Mouse (Mus musculus) heart, embryonic 16.5 days (tissue): ENCODE results near the gene Nr1d1. TPM values are rescaled to one million over a fixed set of nuclear protein-coding genes. Genes with fewer than 3 reads are reported as not detected.

Experiments
- ATAC-seq: fragments of 200-750 bp; cut with Nextera tagmentation; replicated peaks from 2 replicates; pipeline ENCODE4 v1.8.0; 2017; ENCODE audit warnings: moderate number of reproducible peaks; ENCODE audit not compliant: insufficient read depth, low FRiP score; ENCODE audit errors: extremely low read depth
- H3K27ac ChIP-seq: fragments of 300-500 bp; sonication (generic); 2 replicates; pipeline ENCODE4 v1.5.1; 2014; ENCODE audit warnings: mild to moderate bottlenecking, low read length, control low read depth, moderate library complexity
- H3K27me3 ChIP-seq: fragments of 300-500 bp; sonication (generic); 2 replicates; pipeline ENCODE4 v1.6.1; 2014; ENCODE audit warnings: low read length, mixed read lengths; ENCODE audit not compliant: control insufficient read depth, insufficient read depth
- H3K36me3 ChIP-seq: fragments of 300-500 bp; sonication (generic); 2 replicates; pipeline ENCODE4 v1.6.1; 2014; ENCODE audit not compliant: control insufficient read depth, insufficient read depth
- H3K4me1 ChIP-seq: fragments of 300-500 bp; sonication (generic); 2 replicates; pipeline ENCODE4 v1.6.1; 2014; ENCODE audit warnings: low read length, mixed read lengths; ENCODE audit not compliant: control insufficient read depth, insufficient read depth
- H3K4me2 ChIP-seq: fragments of 300-500 bp; sonication (generic); 2 replicates; pipeline ENCODE4 v1.6.1; 2014; ENCODE audit warnings: low read depth, mild to moderate bottlenecking, control low read depth, low read length
- H3K4me3 ChIP-seq: fragments of 300-500 bp; sonication (generic); 2 replicates; pipeline ENCODE4 v1.5.1; 2014; ENCODE audit warnings: mild to moderate bottlenecking, control low read depth, low read length
- H3K9ac ChIP-seq: fragments of 300-500 bp; sonication (generic); 2 replicates; pipeline ENCODE4 v1.6.1; 2014; ENCODE audit warnings: low read length, control low read depth
- H3K9me3 ChIP-seq: fragments of 300-500 bp; sonication (generic); replicated peaks from 2 replicates; pipeline ENCODE4 v1.6.1; 2016; ENCODE audit warnings: low read length; ENCODE audit not compliant: control insufficient read depth
- WGBS: fragments of 180-500 bp; shearing (Covaris S2); extraction: QIAGEN DNeasy Blood & Tissue Kit; methylation state at CpG from one replicate; pipeline ENCODE4 v1.1.7; 2014; 5-methylcytosine and 5-hydroxymethylcytosine counted together
- polyA plus RNA-seq: library from polyadenylated mRNA; unstranded; fragments of >200 nt; fragmentation: Nextera tagmentation; extraction: Ambion mirVana; gene quantifications from 2 replicates; pipeline ENCODE4 v1.2.1, GENCODE M21; 2015

Gene Nr1d1
- polyA plus RNA-seq, 1 experiment from 2014 or later: 8.2 TPM

DNA sequence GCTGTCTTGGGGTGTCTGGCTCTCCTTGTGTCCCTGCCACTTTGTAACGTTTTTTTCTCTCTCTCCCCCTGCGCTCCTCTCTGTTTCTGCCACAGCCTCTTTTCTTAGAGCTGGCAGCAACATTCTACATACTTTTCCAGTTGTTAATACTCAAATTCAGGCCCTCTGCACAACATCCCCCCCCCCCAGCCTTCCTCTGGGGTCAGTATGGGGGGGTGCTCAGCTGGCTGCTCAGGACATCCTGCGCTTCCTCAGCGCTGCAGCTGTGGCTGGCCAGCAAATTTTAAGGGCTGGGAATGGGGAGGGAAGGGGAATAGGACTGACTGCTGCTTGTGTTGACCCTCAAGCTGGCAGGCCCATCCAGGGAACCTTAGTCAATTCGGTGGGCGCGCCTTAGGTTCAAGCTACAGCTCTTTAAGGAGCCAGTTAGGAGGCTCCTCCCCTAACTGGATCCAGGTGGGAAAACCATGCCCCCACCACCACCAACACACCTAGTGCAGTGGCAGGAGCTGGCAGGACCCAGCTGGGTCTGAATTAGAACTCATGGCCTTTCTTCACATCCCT, 30.6 kb downstream of the Nr1d1 start:
- peak overlapping the region; percentile 92 for H3K9ac ChIP-seq
- WGBS: 35% methylated on average over 7 of the region's 7 CpGs
- H3K36me3 ChIP-seq: no peaks in the 10 kb centered on the region
- H3K4me1 ChIP-seq: peaks cover 73% of the 10 kb centered on the region
- H3K4me3 ChIP-seq: peak overlapping the region; percentile 68
- H3K4me2 ChIP-seq: peak overlapping the region; percentile 92
- no peak for ATAC-seq
- no peaks in the 10 kb centered on the region for H3K27me3 ChIP-seq
- H3K9me3 ChIP-seq: no peaks in the 10 kb centered on the region
- peak overlapping the region; percentile 96 for H3K27ac ChIP-seq

DNA sequence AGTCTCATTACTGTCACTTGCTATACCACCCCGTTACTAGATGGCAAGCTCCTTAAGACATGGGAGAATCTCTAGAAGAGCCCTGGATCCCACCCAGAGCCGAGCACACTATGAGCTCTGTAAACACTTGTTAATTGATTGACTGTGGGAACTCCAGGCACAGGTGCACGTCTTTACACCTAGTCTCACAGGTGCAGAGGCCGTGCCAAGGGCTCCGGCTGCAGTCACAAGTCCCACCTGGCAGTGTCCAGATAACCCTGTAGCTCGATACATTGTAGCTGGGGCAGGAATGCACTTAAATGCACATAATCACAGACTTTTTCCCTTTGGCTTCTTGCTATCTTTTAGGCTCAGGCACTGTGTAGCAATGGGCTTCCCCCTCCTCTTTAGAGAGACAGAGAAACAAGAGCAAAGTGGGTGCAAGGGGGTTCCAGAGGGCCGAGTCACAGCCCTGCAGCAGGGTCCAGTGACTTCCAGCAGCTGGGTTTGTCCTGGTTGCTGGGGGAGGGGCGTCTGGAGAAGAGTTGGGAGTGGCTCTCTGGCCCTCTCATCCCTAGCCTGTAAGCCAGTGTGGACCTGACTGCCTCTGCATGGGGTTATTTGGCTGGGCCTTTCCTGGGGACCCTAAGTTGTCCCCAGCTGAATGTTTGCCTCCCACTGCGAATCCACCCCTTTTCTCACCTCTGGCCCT, 31.3 kb downstream of the Nr1d1 start:
- Histone ChIP-seq H3K9ac (peak overlapping the region; percentile 92), H3K27ac (peak overlapping the region; percentile 96), H3K4me1 (peaks cover 70% of the 10 kb centered on the region), H3K36me3 (no peaks in the 10 kb centered on the region), H3K4me3 (peak overlapping the region; percentile 68), H3K9me3 (no peaks in the 10 kb centered on the region), H3K4me2 (peak overlapping the region; percentile 92), H3K27me3 (no peaks in the 10 kb centered on the region)
- 8% methylated on average over 9 of the region's 9 CpGs for WGBS
- peak; percentile 5; the same call in 1 of the 2 replicates for ATAC-seq

DNA sequence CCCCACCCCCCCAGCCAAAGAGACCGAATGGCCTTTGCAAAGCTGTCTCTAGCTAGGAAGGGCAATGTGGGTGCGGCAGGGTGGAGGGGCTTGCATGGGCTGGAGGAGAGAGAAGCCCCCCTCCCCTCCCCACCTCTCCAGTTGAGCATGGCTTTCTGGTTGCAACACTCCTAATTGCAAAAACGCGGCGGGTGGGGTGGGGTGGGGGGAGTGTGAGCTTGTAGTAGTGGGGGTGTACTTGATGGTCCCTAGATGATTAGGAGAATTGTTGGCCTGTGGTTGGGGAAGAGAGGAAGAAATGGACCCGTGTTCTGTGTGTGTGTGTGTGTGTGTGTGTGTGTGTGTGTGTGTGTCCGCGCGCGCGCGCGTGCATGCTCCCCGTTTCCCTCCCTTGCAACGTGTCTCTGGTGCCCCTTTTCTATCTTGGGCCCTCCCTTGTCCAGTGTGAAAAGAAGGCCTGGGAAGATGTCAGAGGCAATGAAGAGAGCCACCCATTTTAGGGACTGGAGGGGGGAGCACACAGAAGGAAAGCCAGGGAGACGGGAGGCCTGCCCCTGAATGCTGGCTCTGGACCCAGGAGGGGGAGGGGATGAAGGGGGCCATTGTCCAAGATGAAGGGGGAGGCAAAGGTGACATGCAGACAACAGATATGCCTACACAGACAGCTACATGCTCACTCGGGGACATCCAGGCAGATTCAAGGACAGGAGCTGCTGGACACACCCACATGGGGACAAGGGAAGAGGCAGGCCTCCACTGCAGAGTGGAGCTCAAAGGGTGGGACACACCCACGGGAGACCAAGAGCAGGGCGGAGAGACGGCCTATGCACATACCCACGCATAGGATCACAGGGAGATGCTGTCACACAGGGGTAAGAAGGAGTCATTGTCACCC, 32.5 kb downstream of the Nr1d1 start:
- Histone ChIP-seq H3K4me1 (peaks cover 60% of the 10 kb centered on the region), H3K4me3 (peak overlapping the region; percentile 68), H3K27me3 (no peaks in the 10 kb centered on the region), H3K27ac (peak overlapping the region; percentile 96), H3K9me3 (no peaks in the 10 kb centered on the region), H3K36me3 (no peaks in the 10 kb centered on the region), H3K4me2 (peak overlapping the region; percentile 92), H3K9ac (peak overlapping the region; percentile 92)
- WGBS: 2% methylated on average over 21 of the region's 21 CpGs
- 0 out of 2 replicates have a peak, but pooled peaks have one; percentile 2 for ATAC-seq

- Histone ChIP-seq H3K4me3 (peak overlapping the region; percentile 68), H3K27ac (peak overlapping the region; percentile 96), H3K4me2 (peak overlapping the region; percentile 92), H3K9ac (peak overlapping the region; percentile 92), H3K4me1 (peaks cover 54% of the 10 kb centered on the region), H3K27me3 (no peaks in the 10 kb centered on the region), H3K9me3 (no peaks in the 10 kb centered on the region), H3K36me3 (no peaks in the 10 kb centered on the region)
- WGBS: under 1% methylated on average over 82 of the region's 86 CpGs
- ATAC-seq: peak; percentile 77
Measured at GRCm38 (mm10) chr11:98741622-98742396, 33.3 kb downstream of the Nr1d1 start.

DNA sequence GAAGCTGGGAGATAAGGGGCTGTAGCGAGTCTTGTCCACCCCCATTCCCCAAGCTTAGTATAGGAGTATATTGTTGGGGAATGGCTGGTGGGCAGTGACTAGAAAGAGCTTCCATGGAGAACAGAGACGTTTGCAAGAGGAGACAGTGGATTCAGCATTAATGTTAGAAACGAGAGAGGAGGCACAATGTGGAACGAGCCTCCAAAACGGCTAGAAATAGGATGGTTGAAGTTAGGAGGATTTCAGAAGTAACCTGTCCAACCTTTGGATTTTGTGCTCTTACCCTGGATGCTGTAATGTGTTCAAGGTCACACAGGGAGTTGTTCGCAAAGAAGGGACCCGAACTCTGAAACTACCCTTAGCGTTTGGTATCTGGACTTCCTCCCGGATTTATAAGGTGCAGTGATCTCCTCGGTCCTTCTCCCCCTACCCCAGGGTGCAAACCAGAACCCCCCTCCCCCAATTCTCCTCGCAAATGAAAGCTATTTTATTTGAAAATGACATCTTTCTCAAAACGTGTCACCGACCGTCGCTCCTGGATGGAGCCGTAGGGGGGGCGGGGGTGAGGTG, 34.0 kb downstream of the Nr1d1 start:
- 0% methylated on average over 17 of the region's 17 CpGs for WGBS
- H3K9ac ChIP-seq: peak overlapping the region; percentile 92
- peaks cover 47% of the 10 kb centered on the region for H3K4me1 ChIP-seq
- no peaks in the 10 kb centered on the region for H3K27me3 ChIP-seq
- no peaks in the 10 kb centered on the region for H3K36me3 ChIP-seq
- peak overlapping the region; percentile 92 for H3K4me2 ChIP-seq
- ATAC-seq: no peak; the same call in 1 of the 2 replicates
- peak overlapping the region; percentile 68 for H3K4me3 ChIP-seq
- no peaks in the 10 kb centered on the region for H3K9me3 ChIP-seq
- peak overlapping the region; percentile 96 for H3K27ac ChIP-seq

- H3K4me2 ChIP-seq: peak within 1 kb of the TSS; percentile 92
- ATAC-seq: peak; percentile 62
- H3K4me3 ChIP-seq: peak within 1 kb of the TSS; percentile 68
- H3K27me3 ChIP-seq: no peaks in the 10 kb centered on the region
- WGBS: under 1% methylated on average over 22 of the region's 22 CpGs
- no peaks in the 10 kb centered on the region for H3K9me3 ChIP-seq
- peak within 1 kb of the TSS; percentile 92 for H3K9ac ChIP-seq
- no peaks in the 10 kb centered on the region for H3K36me3 ChIP-seq
- H3K4me1 ChIP-seq: peaks cover 41% of the 10 kb centered on the region
- peak within 1 kb of the TSS; percentile 96 for H3K27ac ChIP-seq
Measured at GRCm38 (mm10) chr11:98740393-98741050, 34.6 kb downstream of the Nr1d1 start, which contains the start of gene Thra. TSS of gene Thra (plus strand) at chr11:98740638.

DNA sequence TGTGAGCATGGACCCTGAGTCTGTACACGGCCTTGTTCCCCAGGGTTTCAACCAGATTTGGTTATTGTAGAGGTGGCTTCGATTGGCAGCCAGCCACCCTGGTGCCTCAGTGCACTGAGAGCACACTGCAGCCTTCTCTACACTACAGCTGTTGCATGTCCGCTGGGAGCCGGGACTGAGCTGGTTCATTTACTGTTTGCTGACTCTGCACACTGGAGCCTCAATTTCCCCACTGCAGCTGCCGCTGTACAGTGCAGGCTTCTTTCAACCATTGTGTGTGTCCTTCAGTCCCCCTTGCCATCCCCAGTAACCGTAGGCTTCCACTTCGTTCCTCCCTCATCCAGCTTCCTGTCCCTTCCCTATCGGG, 35.1 kb downstream of the Nr1d1 start:
- no peaks in the 10 kb centered on the region for H3K9me3 ChIP-seq
- H3K4me3 ChIP-seq: peak overlapping the region; percentile 68
- H3K36me3 ChIP-seq: no peaks in the 10 kb centered on the region
- peak overlapping the region; percentile 92 for H3K9ac ChIP-seq
- H3K27ac ChIP-seq: peak overlapping the region; percentile 96
- peaks cover 36% of the 10 kb centered on the region for H3K4me1 ChIP-seq
- ATAC-seq: no peak
- 10% methylated on average over 8 of the region's 8 CpGs for WGBS
- peak overlapping the region; percentile 92 for H3K4me2 ChIP-seq
- H3K27me3 ChIP-seq: no peaks in the 10 kb centered on the region

DNA sequence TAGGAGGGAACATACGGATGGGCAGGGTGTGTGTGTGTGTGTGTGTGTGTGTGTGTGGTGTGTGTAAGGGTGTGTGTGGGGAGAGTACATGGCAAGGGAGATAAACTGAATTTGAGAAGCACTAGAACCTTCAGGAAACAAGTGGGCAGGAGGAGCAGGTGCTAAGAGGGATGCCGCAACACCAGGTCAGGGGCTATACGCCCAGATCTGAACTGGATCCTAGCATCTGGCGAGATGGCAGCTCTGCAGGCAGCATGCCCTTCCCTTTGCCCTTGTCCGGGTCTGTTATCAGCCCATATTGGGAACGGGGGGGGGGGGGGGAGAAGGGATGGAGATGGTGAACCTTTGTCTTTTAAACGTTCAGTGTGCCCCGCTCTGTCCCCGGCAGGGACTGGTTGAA, 36.2 kb downstream of the Nr1d1 start:
- no peak for ATAC-seq
- H3K4me2 ChIP-seq: no peak overlapping the region
- H3K36me3 ChIP-seq: 0 out of 2 replicates have a peak, but pooled peaks cover 3% of the 10 kb centered on the region
- H3K27me3 ChIP-seq: no peaks in the 10 kb centered on the region
- WGBS: 69% methylated on average over 7 of the region's 9 CpGs
- no peak overlapping the region; the same call in 1 of the 2 replicates for H3K27ac ChIP-seq
- H3K4me3 ChIP-seq: no peak overlapping the region
- H3K9ac ChIP-seq: no peak overlapping the region
- peaks cover 25% of the 10 kb centered on the region for H3K4me1 ChIP-seq
- H3K9me3 ChIP-seq: peaks cover 5% of the 10 kb centered on the region
